Mouse (Mus musculus): ENCODE results near the gene Polr2h. TPM values are rescaled to one million over a fixed set of nuclear protein-coding genes. Genes with fewer than 3 reads are reported as not detected.

The Polr2h gene
- polyA plus RNA-seq, 1 experiment, result 2.9 TPM

GRCm38 (mm10) chr16:20716841-20717180 is 654 bp upstream of the Polr2h start:
- peak overlapping the region; percentile 94 for H3K4me3 ChIP-seq (replicated peaks)
- H3K27me3 ChIP-seq (replicated peaks), result peaks cover 37% of the 10 kb centered on the region
- TF ChIP-seq FLI1 (IDR thresholded peaks at IDR 0.05; ENCODE audit: low read length) (no peak), GATA1 (IDR thresholded peaks at IDR 0.05; ENCODE audit: borderline replicate concordance, low read length) (no peak)
- no peaks in the 10 kb centered on the region for H3K9me3 ChIP-seq
- H3K4me1 ChIP-seq, result peaks cover 41% of the 10 kb centered on the region
- peaks cover 21% of the 10 kb centered on the region for H3K36me3 ChIP-seq (replicated peaks; ENCODE audit: low read length)

DNA sequence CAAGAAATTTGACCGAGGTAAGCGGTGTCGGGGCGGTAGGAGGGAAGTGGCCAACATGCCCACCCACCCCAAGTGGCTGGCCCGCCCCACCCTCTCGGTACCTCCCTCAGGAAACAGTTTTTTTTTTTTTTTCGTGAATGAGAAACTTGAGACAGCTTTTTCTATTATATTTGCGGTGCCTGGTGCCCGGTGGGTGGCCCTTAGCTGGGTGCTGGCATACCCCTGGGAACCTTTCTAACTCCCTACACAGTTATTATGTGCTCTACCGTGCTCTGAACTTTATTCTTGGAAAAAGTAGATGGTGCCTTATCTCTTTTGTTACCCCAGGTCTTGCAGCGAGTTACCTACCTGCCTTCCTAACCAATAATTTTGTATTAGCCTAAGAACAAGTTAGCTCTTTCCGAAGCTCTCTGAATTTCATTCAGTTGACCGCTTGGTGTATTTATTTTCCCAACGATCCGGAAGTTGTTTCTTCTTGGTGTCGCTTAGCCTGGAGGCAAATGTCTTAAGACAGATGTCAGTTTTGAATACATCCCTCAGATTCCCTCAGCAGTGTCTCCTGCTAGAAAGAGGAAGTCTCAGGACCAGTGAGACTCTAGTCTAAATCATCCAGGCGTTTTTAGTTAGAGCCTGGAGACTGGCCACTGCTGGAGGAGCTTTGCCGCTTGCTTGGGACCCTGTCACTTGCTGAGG is 659 bp downstream of the Polr2h start:
- Histone ChIP-seq H3K36me3 (replicated peaks; ENCODE audit: low read length) (peaks cover 33% of the 10 kb centered on the region), H3K4me1 (peaks cover 37% of the 10 kb centered on the region), H3K4me3 (replicated peaks) (peak overlapping the region; percentile 94), H3K9me3 (no peaks in the 10 kb centered on the region), H3K27me3 (replicated peaks) (peaks cover 25% of the 10 kb centered on the region)
- no peak for TF ChIP-seq FLI1 (IDR thresholded peaks at IDR 0.05; ENCODE audit: low read length)
- TF ChIP-seq GATA1 (IDR thresholded peaks at IDR 0.05; ENCODE audit: borderline replicate concordance, low read length), result no peak

DNA sequence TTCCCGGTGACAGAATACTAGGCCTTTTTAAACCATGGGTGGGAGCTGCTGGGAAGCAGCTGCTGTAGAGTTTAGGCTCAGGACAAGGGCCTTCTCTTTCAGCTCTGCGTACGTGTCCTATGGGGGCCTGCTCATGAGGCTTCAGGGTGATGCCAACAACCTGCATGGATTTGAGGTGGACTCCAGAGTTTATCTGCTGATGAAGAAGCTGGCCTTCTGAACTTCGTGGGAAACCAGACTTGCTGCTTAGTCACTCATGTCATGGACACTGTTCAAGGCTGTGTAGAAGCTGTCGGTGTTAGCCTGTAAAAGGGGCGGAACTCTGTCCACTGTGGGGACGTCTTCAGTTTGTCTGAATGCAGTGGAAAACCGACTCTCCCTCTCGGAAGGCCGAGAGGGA is 4.3 kb downstream of the Polr2h start:
- peaks cover 15% of the 10 kb centered on the region for H3K27me3 ChIP-seq (replicated peaks)
- TF ChIP-seq FLI1 (IDR thresholded peaks at IDR 0.05; ENCODE audit: low read length) (no peak), GATA1 (IDR thresholded peaks at IDR 0.05; ENCODE audit: borderline replicate concordance, low read length) (no peak)
- H3K4me1 ChIP-seq, result peaks cover 20% of the 10 kb centered on the region
- no peaks in the 10 kb centered on the region for H3K9me3 ChIP-seq
- H3K4me3 ChIP-seq (replicated peaks), result no peak overlapping the region
- H3K36me3 ChIP-seq (replicated peaks; ENCODE audit: low read length), result peaks cover 35% of the 10 kb centered on the region

- H3K9me3 ChIP-seq, result no peaks in the 10 kb centered on the region
- H3K36me3 ChIP-seq (replicated peaks; ENCODE audit: low read length), result peaks cover 35% of the 10 kb centered on the region
- H3K4me1 ChIP-seq, result peaks cover 14% of the 10 kb centered on the region
- peaks cover 20% of the 10 kb centered on the region for H3K27me3 ChIP-seq (replicated peaks)
- no peak overlapping the region for H3K4me3 ChIP-seq (replicated peaks)
- TF ChIP-seq GATA1 (IDR thresholded peaks at IDR 0.05; ENCODE audit: borderline replicate concordance, low read length) (no peak), FLI1 (IDR thresholded peaks at IDR 0.05; ENCODE audit: low read length) (no peak)
Measured at GRCm38 (mm10) chr16:20722736-20723135, 5.3 kb downstream of the Polr2h start.

DNA sequence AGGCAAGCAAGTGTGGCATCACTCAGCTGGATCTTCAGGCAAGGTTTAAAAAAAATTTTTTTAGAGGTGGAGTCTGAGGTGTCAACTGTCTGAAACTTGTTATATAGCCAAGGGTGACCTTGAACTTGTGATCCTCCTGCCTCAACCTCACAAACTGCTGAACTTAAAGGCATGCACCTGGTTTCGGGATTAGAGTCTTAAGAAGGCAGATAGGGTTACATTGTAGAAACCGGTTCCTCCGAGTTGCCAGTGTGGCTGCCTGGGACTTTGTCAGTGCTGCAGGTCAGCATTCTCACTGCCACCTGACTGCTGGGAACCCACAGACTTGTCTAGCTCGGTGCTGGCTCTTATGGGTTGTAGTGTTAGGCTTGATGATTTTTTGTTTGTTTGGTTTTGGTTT is 5.8 kb downstream of the Polr2h start:
- peaks cover 22% of the 10 kb centered on the region for H3K27me3 ChIP-seq (replicated peaks)
- peaks cover 14% of the 10 kb centered on the region for H3K4me1 ChIP-seq
- peaks cover 35% of the 10 kb centered on the region for H3K36me3 ChIP-seq (replicated peaks; ENCODE audit: low read length)
- H3K4me3 ChIP-seq (replicated peaks), result no peak overlapping the region
- no peaks in the 10 kb centered on the region for H3K9me3 ChIP-seq
- no peak for TF ChIP-seq FLI1 (IDR thresholded peaks at IDR 0.05; ENCODE audit: low read length)
- no peak for TF ChIP-seq GATA1 (IDR thresholded peaks at IDR 0.05; ENCODE audit: borderline replicate concordance, low read length)

DNA sequence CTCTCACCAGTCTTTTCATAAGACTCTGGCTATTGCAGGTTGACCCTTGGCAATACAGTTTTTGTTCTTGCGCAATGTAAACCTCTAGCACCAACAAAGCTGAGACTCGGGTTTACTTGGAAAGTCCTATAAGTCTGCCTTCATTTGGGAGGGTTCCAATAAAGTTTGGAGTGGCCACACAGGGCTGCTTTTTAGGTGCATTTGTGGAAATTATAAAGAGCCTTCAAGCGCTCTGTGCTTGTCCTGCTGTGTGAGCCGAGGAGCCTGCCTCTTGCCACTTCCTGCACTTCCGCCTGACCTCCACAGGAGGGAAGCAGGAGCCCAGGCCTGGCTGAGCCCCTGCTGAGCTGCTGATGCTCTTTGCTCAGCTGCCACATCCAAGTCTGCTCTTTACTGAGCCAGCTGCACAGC is 6.9 kb downstream of the Polr2h start:
- Histone ChIP-seq H3K36me3 (replicated peaks; ENCODE audit: low read length) (peaks cover 35% of the 10 kb centered on the region), H3K4me3 (replicated peaks) (no peak overlapping the region), H3K27me3 (replicated peaks) (peaks cover 33% of the 10 kb centered on the region), H3K4me1 (peaks cover 8% of the 10 kb centered on the region), H3K9me3 (no peaks in the 10 kb centered on the region)
- TF ChIP-seq FLI1 (IDR thresholded peaks at IDR 0.05; ENCODE audit: low read length), result no peak

DNA sequence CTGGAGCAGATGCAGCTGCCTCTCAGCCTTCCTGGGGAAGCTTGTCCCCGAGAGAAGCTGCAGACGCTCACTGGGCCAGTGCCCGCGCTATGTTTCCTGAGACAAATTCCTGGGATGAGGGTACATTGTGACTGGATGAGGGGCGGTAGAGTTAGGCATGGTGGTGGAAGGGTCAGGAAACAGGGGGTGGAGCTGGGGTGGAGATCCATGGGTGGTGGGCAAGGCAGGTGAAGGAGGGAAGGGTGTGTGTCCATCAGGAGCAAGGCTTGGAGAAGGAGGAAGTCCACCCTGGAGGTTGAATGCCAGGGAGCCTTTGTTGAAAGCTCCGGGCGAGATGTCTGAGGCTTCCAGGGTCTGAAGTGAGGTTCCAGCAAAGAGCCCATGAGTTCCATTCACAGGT is 7.9 kb downstream of the Polr2h start:
- peaks cover 10% of the 10 kb centered on the region for H3K4me1 ChIP-seq
- peaks cover 27% of the 10 kb centered on the region for H3K36me3 ChIP-seq (replicated peaks; ENCODE audit: low read length)
- no peak overlapping the region for H3K4me3 ChIP-seq (replicated peaks)
- H3K9me3 ChIP-seq, result no peaks in the 10 kb centered on the region
- no peak for TF ChIP-seq GATA1 (IDR thresholded peaks at IDR 0.05; ENCODE audit: borderline replicate concordance, low read length)
- TF ChIP-seq FLI1 (IDR thresholded peaks at IDR 0.05; ENCODE audit: low read length), result no peak
- H3K27me3 ChIP-seq (replicated peaks), result peaks cover 42% of the 10 kb centered on the region

GRCm38 (mm10) chr16:20725750-20726149 is 8.3 kb downstream of the Polr2h start:
- no peak overlapping the region for H3K4me3 ChIP-seq (replicated peaks)
- TF ChIP-seq GATA1 (IDR thresholded peaks at IDR 0.05; ENCODE audit: borderline replicate concordance, low read length) (no peak), FLI1 (IDR thresholded peaks at IDR 0.05; ENCODE audit: low read length) (no peak)
- peaks cover 46% of the 10 kb centered on the region for H3K27me3 ChIP-seq (replicated peaks)
- H3K4me1 ChIP-seq, result peaks cover 12% of the 10 kb centered on the region
- H3K9me3 ChIP-seq, result no peaks in the 10 kb centered on the region
- peaks cover 23% of the 10 kb centered on the region for H3K36me3 ChIP-seq (replicated peaks; ENCODE audit: low read length)

GRCm38 (mm10) chr16:20726384-20726783 is 8.9 kb downstream of the Polr2h start:
- H3K4me3 ChIP-seq (replicated peaks), result no peak overlapping the region
- no peak for TF ChIP-seq FLI1 (IDR thresholded peaks at IDR 0.05; ENCODE audit: low read length)
- H3K9me3 ChIP-seq, result no peaks in the 10 kb centered on the region
- H3K36me3 ChIP-seq (replicated peaks; ENCODE audit: low read length), result peaks cover 18% of the 10 kb centered on the region
- peaks cover 51% of the 10 kb centered on the region for H3K27me3 ChIP-seq (replicated peaks)
- H3K4me1 ChIP-seq, result peaks cover 12% of the 10 kb centered on the region

GRCm38 (mm10) chr16:20730293-20730711 is 12.8 kb downstream of the Polr2h start:
- no peak for TF ChIP-seq GATA1 (IDR thresholded peaks at IDR 0.05; ENCODE audit: borderline replicate concordance, low read length)
- TF ChIP-seq FLI1 (IDR thresholded peaks at IDR 0.05; ENCODE audit: low read length), result no peak
- H3K9me3 ChIP-seq, result peaks cover 3% of the 10 kb centered on the region; the same call in 1 of the 2 replicates
- peaks cover 30% of the 10 kb centered on the region for H3K4me1 ChIP-seq
- H3K36me3 ChIP-seq (replicated peaks; ENCODE audit: low read length), result no peaks in the 10 kb centered on the region
- no peak overlapping the region for H3K4me3 ChIP-seq (replicated peaks)
- peaks cover 88% of the 10 kb centered on the region for H3K27me3 ChIP-seq (replicated peaks)

All from megakaryocyte, embryonic 14.5 days (primary cell).